Mouse (Mus musculus) heart, embryonic 11.5 days (tissue): Measurements from ENCODE around the gene Fosl2. TPM values are rescaled to one million over a fixed set of nuclear protein-coding genes. Genes with fewer than 3 reads are reported as not detected.

Experiments used
- ATAC-seq: fragments of 200-750 bp; cut with Nextera tagmentation; replicated peaks from 2 replicates; pipeline ENCODE4 v1.8.0; 2017; ENCODE audit warnings: moderate library complexity; ENCODE audit not compliant: insufficient number of reproducible peaks, low FRiP score, low TSS enrichment
- H3K27ac ChIP-seq: fragments of 300-500 bp; sonication (generic); 2 replicates; pipeline ENCODE4 v1.5.1; 2014; ENCODE audit warnings: mild to moderate bottlenecking, low read depth, low read length
- H3K27me3 ChIP-seq: fragments of 300-500 bp; sonication (generic); 2 replicates; pipeline ENCODE4 v1.6.1; 2014; ENCODE audit warnings: mild to moderate bottlenecking, low read length, mixed read lengths; ENCODE audit not compliant: control insufficient read depth, insufficient read depth
- H3K36me3 ChIP-seq: fragments of 300-500 bp; sonication (generic); 2 replicates; pipeline ENCODE4 v1.6.1; 2014; ENCODE audit warnings: mild to moderate bottlenecking, low read length, moderate library complexity, mixed read lengths; ENCODE audit not compliant: control insufficient read depth, insufficient read depth
- H3K4me1 ChIP-seq: fragments of 300-500 bp; sonication (generic); 2 replicates; pipeline ENCODE4 v1.6.1; 2014; ENCODE audit warnings: low read length; ENCODE audit not compliant: control insufficient read depth, insufficient read depth
- H3K4me2 ChIP-seq: fragments of 300-500 bp; sonication (generic); 2 replicates; pipeline ENCODE4 v1.6.1; 2014; ENCODE audit warnings: mild to moderate bottlenecking, moderate library complexity
- H3K4me3 ChIP-seq: fragments of 300-500 bp; sonication (generic); 2 replicates; pipeline ENCODE4 v1.5.1; 2014; ENCODE audit warnings: low read depth, low read length
- H3K9ac ChIP-seq: fragments of 300-500 bp; sonication (generic); 2 replicates; pipeline ENCODE4 v1.6.1; 2014; ENCODE audit warnings: mild to moderate bottlenecking, low read depth, low read length, moderate library complexity
- H3K9me3 ChIP-seq: fragments of 300-500 bp; sonication (generic); replicated peaks from 2 replicates; pipeline ENCODE4 v1.6.1; 2016; ENCODE audit warnings: low read length; ENCODE audit not compliant: control insufficient read depth
- WGBS: fragments of 180-500 bp; shearing (Covaris S2); extraction: QIAGEN DNeasy Blood & Tissue Kit; methylation state at CpG from one replicate; pipeline ENCODE4 v1.1.7; 2014; ENCODE audit not compliant: insufficient replicate concordance; 5-methylcytosine and 5-hydroxymethylcytosine counted together
- polyA plus RNA-seq: library from polyadenylated mRNA; unstranded; fragments of >200 nt; fragmentation: Nextera tagmentation; extraction: Ambion mirVana; gene quantifications from 2 replicates; pipeline ENCODE4 v1.2.1, GENCODE M21; 2014

The Fosl2 gene
- polyA plus RNA-seq, 1 experiment from 2014 or later, result 3.0 TPM

DNA sequence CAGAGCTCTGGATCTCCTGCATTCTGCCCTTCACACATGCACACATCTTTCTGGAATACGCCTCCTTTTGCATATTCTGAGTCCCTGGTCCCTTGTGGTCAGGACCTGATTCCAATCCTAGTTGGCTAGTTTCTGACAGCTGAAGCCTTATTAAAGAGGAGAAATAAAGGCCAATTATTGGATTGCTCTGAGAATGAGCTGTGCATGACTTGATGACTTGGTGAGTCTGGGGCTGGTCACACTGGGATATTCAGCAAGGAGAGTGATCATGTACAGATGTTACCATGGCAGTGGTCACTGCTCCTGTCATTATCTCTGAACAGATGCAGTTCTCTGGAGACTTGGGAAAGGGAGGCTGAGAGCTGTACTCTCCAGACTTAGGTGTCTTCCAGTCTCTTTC is 32.1 kb upstream of the Fosl2 start:
- Histone ChIP-seq H3K4me2 (no peak overlapping the region), H3K36me3 (no peaks in the 10 kb centered on the region), H3K9ac (no peak overlapping the region), H3K4me1 (peaks cover 7% of the 10 kb centered on the region), H3K27ac (no peak overlapping the region), H3K27me3 (no peaks in the 10 kb centered on the region), H3K9me3 (no peaks in the 10 kb centered on the region), H3K4me3 (no peak overlapping the region)
- WGBS, result 88% methylated on average over 1 of the region's 1 CpGs
- no peak for ATAC-seq

DNA sequence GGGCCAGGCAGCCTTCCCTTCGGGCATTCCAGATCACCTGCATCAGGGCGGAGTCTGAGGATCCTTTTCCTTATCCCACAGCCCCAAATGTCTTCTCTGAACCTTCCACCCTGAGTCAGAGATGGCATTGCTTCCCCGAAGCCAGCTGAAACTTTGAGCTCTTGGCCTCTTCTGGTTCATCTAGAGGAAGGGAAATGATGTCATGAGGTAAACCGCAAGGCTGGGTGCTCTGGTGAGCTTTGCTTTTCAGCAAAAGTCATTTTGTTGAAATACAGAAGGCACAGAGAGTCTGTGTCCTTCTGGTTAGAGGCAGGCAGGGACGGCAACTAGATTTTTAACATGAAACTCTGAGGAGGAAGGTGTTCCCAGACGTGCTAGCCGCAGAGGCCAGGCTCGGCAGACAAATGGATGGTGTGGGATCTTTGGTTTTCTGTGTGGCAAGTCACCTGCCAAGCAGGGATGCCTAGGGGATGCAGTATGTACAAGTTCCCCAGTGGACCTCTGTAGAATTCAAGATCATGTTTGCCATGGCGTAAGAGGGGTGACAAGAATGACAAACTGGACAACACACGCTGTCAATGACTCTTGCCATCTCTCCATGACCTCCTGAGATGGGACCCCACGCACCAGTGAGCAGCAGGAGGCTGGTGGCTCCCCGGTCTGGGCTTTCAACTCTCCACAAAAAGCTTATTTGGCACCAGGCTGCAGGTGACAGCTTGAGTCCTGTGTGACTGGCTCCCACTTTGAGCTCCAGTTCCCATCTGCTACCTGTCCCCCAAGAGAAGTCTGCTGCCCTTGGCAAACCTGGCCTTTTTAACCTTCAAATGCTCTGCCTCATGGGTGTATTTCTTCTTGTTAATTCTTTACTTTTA is 31.2 kb upstream of the Fosl2 start:
- Histone ChIP-seq H3K36me3 (no peaks in the 10 kb centered on the region), H3K27ac (no peak overlapping the region), H3K4me1 (peaks cover 7% of the 10 kb centered on the region), H3K9me3 (no peaks in the 10 kb centered on the region), H3K4me2 (no peak overlapping the region), H3K9ac (no peak overlapping the region), H3K4me3 (no peak overlapping the region), H3K27me3 (no peaks in the 10 kb centered on the region)
- ATAC-seq, result no peak
- WGBS, result 79% methylated on average over 12 of the region's 12 CpGs

DNA sequence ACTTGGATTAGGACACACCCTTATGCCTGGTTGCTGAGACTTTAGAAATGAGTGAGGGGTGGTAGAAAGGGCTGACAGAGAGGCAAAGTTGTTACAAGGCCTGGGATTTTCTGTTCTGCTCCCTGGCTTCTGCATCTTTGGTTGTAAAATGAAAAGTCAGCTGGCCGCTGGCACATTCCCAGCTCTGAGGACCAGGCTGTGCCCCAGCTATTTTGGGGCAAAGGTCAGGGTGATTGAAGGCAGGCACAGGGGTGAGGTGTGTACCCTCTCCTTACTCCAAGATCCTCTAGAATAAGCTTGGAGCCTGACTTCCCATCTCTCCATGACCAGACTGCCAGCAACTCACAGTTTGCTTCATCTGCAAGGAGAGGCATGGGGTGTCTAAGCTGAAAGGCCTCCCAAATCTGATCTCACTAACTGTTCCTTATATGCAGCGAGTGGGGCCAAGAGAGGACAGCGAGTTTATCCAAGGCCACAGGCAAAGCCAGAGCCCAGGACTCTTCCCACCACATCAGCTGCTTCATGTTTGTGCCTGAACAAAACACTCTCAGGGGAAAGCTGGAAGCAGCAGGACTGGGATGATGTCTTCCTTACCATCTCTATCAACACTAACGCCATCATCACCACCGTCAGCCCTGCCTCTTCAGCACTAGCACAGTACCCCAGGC is 29.0 kb upstream of the Fosl2 start:
- ATAC-seq, result no peak
- Histone ChIP-seq H3K9me3 (no peaks in the 10 kb centered on the region), H3K4me3 (no peak overlapping the region), H3K27me3 (no peaks in the 10 kb centered on the region), H3K4me1 (peaks cover 7% of the 10 kb centered on the region), H3K9ac (no peak overlapping the region), H3K36me3 (no peaks in the 10 kb centered on the region), H3K4me2 (no peak overlapping the region), H3K27ac (no peak overlapping the region)
- 80% methylated on average over 5 of the region's 5 CpGs for WGBS

DNA sequence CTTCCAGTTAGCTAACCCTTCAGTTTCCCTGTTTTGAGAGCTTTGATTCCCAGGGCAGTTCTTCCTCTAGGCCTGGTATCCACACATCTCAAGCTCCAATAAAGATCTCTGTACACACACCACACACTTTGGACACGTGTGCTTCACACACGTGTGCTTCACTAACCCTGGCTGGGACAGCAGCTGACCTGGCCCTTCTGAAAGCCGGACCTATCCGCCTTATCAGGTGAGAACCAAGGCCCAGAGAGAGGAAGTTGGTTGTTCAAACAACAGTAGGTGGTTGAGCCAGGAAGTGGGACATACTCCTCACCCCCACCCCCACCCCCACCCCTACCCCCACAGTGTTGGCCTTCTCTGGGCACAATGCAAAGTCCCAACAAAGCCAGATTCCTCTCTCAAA is 24.9 kb upstream of the Fosl2 start:
- no peak for ATAC-seq
- H3K27me3 ChIP-seq, result no peaks in the 10 kb centered on the region
- no peak overlapping the region for H3K9ac ChIP-seq
- H3K9me3 ChIP-seq, result no peaks in the 10 kb centered on the region
- no peak overlapping the region for H3K27ac ChIP-seq
- no peaks in the 10 kb centered on the region for H3K4me1 ChIP-seq
- 52% methylated on average over 4 of the region's 4 CpGs for WGBS
- no peak overlapping the region for H3K4me2 ChIP-seq
- no peaks in the 10 kb centered on the region for H3K36me3 ChIP-seq
- no peak overlapping the region for H3K4me3 ChIP-seq

DNA sequence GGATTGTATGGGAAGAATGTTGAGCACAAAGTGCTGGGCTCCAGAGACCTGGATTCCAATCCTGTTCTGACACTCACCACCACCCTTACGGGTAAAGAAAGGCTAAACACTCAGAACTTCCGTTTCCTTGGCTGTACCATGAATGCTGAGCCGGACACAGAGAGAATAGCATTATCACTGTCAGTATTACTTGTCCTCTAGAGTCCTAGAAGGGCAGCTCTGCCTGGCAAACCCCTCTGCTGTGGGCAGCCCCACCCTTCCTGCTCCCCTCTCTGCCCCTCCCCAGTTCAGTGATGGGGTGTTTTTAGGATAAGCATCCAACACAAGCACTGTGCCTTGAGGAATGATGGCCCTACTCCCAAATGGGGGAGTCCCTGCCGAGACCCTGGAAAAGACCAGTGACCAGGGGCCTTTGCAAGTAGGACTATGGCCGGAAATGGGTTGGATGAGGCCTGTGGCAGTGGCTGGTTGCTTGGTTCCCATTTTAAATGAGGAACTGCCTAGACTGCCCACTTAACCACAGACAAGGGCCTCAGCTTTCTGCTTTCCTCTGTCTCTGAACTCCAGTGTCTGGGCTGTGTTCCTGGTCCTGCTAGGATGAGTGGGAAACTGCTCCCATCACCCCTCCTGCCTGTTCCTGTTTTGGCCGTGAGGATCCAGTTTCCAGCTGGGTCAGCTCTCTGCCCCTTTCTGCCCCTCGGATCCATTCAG is 23.2 kb upstream of the Fosl2 start:
- Histone ChIP-seq H3K27me3 (no peaks in the 10 kb centered on the region), H3K4me3 (no peak overlapping the region), H3K36me3 (no peaks in the 10 kb centered on the region), H3K27ac (no peak overlapping the region), H3K4me2 (no peak overlapping the region), H3K4me1 (no peaks in the 10 kb centered on the region), H3K9ac (no peak overlapping the region), H3K9me3 (no peaks in the 10 kb centered on the region)
- ATAC-seq, result no peak
- WGBS, result 70% methylated on average over 7 of the region's 7 CpGs

DNA sequence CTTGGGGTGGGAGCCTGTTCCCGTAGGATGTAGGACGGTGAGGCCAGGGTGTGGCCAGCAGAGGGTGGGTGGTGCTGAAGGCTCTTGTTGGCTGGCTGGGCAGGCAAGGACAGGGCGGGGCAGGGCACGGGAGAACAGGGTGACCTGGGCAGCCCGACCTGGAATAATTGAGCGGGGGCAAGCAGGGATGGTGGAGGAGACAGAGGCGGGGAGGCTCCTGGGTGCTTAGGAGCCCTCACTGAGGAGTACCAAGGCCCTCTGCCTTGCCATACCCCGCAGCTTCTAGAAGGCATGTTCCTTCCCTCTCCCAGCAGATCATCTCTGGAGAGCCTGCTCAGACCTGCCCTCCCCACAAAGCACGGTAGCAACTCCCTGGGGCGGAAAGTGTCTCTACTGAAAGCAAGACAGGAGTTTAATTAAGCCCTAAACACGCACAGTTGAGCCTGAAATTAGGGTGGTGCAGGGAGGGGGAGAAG is 14.7 kb upstream of the Fosl2 start:
- no peaks in the 10 kb centered on the region for H3K36me3 ChIP-seq
- 56% methylated on average over 11 of the region's 11 CpGs for WGBS
- no peaks in the 10 kb centered on the region for H3K27me3 ChIP-seq
- H3K9ac ChIP-seq, result no peak overlapping the region
- H3K4me1 ChIP-seq, result no peaks in the 10 kb centered on the region
- H3K4me2 ChIP-seq, result no peak overlapping the region
- no peaks in the 10 kb centered on the region for H3K9me3 ChIP-seq
- no peak for ATAC-seq
- H3K27ac ChIP-seq, result no peak overlapping the region
- H3K4me3 ChIP-seq, result no peak overlapping the region

DNA sequence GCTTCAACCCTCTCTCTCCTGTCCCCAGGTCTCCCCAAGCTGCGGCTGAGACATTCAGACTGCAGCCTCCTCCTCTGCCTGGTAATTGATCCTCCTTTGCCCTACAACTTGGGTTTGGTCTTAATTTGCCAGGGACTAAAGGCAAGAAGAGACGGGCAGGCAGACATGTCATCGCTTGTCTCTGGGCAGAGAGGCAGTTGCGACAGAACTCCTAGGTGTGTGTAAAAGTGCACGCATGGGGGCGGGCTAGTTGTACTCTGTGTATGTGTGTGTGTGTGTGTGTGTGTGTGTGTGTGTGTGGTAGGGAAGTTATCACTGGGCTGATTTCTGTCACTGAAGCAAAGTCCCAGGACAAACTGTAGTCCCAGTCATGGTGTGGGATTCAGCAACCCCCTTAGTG is 13.7 kb upstream of the Fosl2 start:
- Histone ChIP-seq H3K4me2 (no peak overlapping the region), H3K9ac (no peak overlapping the region), H3K27ac (no peak overlapping the region), H3K4me3 (no peak overlapping the region), H3K36me3 (no peaks in the 10 kb centered on the region), H3K9me3 (no peaks in the 10 kb centered on the region), H3K27me3 (no peaks in the 10 kb centered on the region), H3K4me1 (no peaks in the 10 kb centered on the region)
- no peak for ATAC-seq
- WGBS, result 77% methylated on average over 6 of the region's 6 CpGs

DNA sequence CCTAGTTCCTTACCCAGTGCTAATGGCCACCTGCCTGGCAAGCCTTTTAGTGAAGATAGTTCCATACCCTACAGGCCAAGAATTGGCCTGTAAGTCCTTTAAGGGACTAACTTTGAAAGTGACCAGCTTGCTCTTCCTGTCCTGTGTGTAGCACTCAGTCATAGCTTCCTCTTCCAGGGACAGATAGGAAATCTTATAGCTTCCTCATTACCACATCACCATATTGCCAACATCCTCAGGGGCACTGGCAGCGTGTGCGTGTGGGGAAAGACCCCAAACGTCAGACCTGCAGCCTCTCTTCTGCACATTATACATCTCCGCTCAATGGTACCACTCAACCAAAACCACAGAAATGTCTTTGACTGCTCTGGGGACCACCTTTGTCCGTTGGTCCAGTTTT is 13.2 kb upstream of the Fosl2 start:
- H3K4me1 ChIP-seq, result no peaks in the 10 kb centered on the region
- H3K4me3 ChIP-seq, result no peak overlapping the region
- 79% methylated on average over 5 of the region's 5 CpGs for WGBS
- H3K9ac ChIP-seq, result no peak overlapping the region
- ATAC-seq, result no peak
- no peaks in the 10 kb centered on the region for H3K9me3 ChIP-seq
- H3K4me2 ChIP-seq, result no peak overlapping the region
- H3K27me3 ChIP-seq, result no peaks in the 10 kb centered on the region
- no peaks in the 10 kb centered on the region for H3K36me3 ChIP-seq
- H3K27ac ChIP-seq, result no peak overlapping the region
